Mouse (Mus musculus) C2C12 (cell line): ENCODE data around the gene Zp2. TPM values are rescaled to one million over a fixed set of nuclear protein-coding genes. Genes with fewer than 3 reads are reported as not detected.
A peak's percentile ranks its signal among the peaks of the same experiment; 100 is the strongest.

ENCODE experiments used
- H3K27me3 ChIP-seq: one replicate; pipeline ENCODE4 v1.6.1; 2011; ENCODE audit not compliant: control insufficient read depth, insufficient read depth, insufficient read length
- H3K36me3 ChIP-seq: one replicate; pipeline ENCODE4 v1.6.1; 2011; ENCODE audit not compliant: control insufficient read depth, insufficient read depth
- H3K4me3 ChIP-seq: one replicate; pipeline ENCODE4 v1.5.1; 2011; ENCODE audit warnings: mild to moderate bottlenecking, control low read depth; ENCODE audit not compliant: poor library complexity, insufficient read depth, severe bottlenecking
- H3K79me2 ChIP-seq: one replicate; pipeline ENCODE4 v1.6.1; 2011; ENCODE audit not compliant: control insufficient read depth, insufficient read depth
- H3K79me3 ChIP-seq: one replicate; pipeline ENCODE4 v1.6.1; 2011; ENCODE audit warnings: low read depth, control low read depth
- H3ac ChIP-seq: one replicate; pipeline ENCODE3; 2011; ENCODE audit warnings: low read depth; ENCODE audit not compliant: control insufficient read depth, insufficient read length
- CEBPB ChIP-seq: IDR thresholded peaks from one replicate; pipeline ENCODE4 v1.6.1; 2011; ENCODE audit warnings: low read depth, mild to moderate bottlenecking, control low read depth, moderate library complexity
- CTCF ChIP-seq: IDR thresholded peaks from one replicate; pipeline ENCODE4 v1.5.1; 2011; ENCODE audit not compliant: control insufficient read depth, insufficient read depth, insufficient read length
- FOSL1 ChIP-seq: IDR thresholded peaks from one replicate; pipeline ENCODE4 v1.8.0; 2011; ENCODE audit warnings: mild to moderate bottlenecking, low read length; ENCODE audit not compliant: poor library complexity, insufficient read depth, severe bottlenecking
- MAX ChIP-seq: IDR thresholded peaks from one replicate; pipeline ENCODE4 v1.6.1; 2011; ENCODE audit warnings: mild to moderate bottlenecking, control low read depth
- MYOD1 ChIP-seq: IDR thresholded peaks from one replicate; pipeline ENCODE4 v1.6.1; 2011; ENCODE audit warnings: low read depth; ENCODE audit not compliant: control insufficient read depth, insufficient read length
- MYOG ChIP-seq: IDR thresholded peaks from one replicate; pipeline ENCODE4 v1.6.1; 2011; ENCODE audit not compliant: control insufficient read depth, insufficient read length; ENCODE audit errors: extremely low read depth
- USF1 ChIP-seq: IDR thresholded peaks from one replicate; pipeline ENCODE4 v1.6.1; 2011; ENCODE audit warnings: low read depth, mild to moderate bottlenecking, control low read depth, moderate library complexity
- polyA plus RNA-seq: library from polyadenylated mRNA; unstranded; fragments of >200 nt; fragmentation: generic; extraction: Trizol; gene quantifications from one replicate; pipeline ENCODE4 v1.2.1, GENCODE M21; 2012; ENCODE audit warnings: missing spikeins

The Zp2 gene
- polyA plus RNA-seq, 1 experiment, result not detected

DNA sequence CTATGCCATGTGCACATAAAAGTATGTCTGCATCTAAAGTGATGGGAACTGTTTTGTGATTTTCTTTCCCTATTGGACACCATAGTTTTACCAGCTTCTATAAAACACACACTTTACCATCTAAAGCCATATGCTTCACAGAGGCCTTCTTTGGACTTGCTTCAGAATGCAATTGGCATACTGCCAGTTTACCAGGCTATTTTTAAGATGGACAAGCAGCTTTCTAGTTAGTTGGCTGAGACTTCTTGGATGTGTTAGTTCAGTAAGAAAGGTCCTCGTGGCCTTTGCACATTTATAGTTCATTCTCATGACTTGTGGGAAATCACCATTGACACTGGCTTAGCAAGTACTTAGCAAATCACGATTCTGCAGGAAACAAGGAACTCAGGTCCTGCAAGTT lies 38.7 kb downstream of the Zp2 start:
- Histone ChIP-seq H3K36me3 (no peaks in the 10 kb centered on the region), H3K79me3 (no peaks in the 10 kb centered on the region), H3K4me3 (no peak overlapping the region), H3ac (no peak overlapping the region), H3K79me2 (no peaks in the 10 kb centered on the region), H3K27me3 (no peaks in the 10 kb centered on the region)
- TF ChIP-seq USF1 (no peak), MYOD1 (no peak), FOSL1 (no peak), MAX (no peak), MYOG (no peak), CTCF (no peak), CEBPB (no peak)

DNA sequence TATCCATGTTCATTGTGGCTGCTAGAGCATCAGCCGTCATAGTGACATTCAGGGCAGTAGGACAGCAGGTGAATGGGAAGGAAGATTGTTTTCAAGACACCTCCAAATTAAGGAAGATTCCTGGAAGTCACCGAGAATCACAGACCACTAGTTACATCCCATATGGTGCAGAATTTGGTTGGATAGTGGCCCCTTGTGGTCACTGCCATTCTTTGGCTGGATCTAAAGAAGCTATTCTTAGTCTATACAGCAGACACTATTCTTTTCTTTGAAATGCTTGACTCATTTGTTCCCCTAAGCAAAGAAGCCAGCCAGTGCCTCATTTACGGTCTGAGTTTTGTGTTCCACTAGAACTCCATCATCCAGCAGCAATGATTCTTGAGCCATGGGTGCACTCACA lies 40.1 kb downstream of the Zp2 start:
- Histone ChIP-seq H3K27me3 (no peaks in the 10 kb centered on the region), H3K79me3 (no peaks in the 10 kb centered on the region), H3K4me3 (no peak overlapping the region), H3ac (no peak overlapping the region), H3K79me2 (no peaks in the 10 kb centered on the region), H3K36me3 (no peaks in the 10 kb centered on the region)
- TF ChIP-seq CEBPB (no peak), MYOD1 (no peak), CTCF (no peak), FOSL1 (no peak), USF1 (no peak), MAX (no peak), MYOG (no peak)

- Histone ChIP-seq H3ac (no peak overlapping the region), H3K36me3 (no peaks in the 10 kb centered on the region), H3K4me3 (no peak overlapping the region), H3K79me3 (no peaks in the 10 kb centered on the region), H3K79me2 (no peaks in the 10 kb centered on the region), H3K27me3 (no peaks in the 10 kb centered on the region)
- TF ChIP-seq MYOG, result no peak
- TF ChIP-seq CTCF, result no peak
- no peak for TF ChIP-seq MYOD1
- no peak for TF ChIP-seq USF1
- TF ChIP-seq MAX, result no peak
- TF ChIP-seq FOSL1, result no peak
- TF ChIP-seq CEBPB, result no peak
Measured at GRCm38 (mm10) chr7:120103019-120103567, 42.0 kb downstream of the Zp2 start.

DNA sequence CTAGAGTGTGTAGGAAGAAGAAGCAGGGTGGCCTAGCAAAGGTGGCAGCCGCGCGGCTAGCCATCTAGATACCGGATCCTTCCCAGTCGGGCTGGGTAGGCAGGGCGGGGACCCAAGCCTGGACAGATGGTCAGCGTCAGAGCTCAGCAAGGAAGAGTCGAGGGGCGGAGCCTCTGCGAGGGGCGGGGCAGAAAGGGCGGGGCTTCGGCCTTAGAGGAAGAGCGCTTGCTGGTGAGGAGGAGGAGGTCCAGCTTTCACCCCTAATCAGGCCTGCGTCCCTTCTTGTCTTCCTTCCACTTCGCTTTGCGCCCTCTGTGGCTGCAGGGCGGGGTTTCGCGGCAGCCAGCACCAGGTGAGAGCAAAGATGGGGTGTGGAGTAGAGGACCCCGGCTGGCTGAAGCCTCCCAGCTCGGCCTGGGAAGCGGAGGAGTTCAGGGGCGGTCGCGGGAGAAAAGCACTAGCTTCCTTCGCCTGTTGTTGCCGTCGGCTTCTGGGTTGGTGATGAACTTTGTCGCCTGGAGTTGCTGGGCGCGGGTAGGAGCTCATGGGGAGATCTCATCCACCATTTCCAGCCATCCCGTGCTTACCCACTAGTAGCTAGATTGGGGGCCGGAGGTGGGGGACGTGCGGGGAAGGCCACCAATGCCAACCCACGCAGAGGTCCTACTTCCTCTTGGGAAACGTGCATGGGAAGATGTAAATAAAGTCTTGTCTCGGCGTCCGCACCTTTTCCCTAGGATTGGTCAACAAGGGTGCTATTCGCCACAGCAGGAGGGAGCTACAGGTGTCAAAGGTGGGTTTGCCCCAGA lies 42.7 kb downstream of the Zp2 start, which contains the start of gene Tmem159:
Gene Tmem159 (plus strand): TSS at position 190 of the 809 bp plus-strand sequence.
- H3K36me3 ChIP-seq, result no peaks in the 10 kb centered on the region
- TF ChIP-seq MAX (no peak), USF1 (no peak), FOSL1 (no peak), CTCF (no peak), MYOD1 (no peak), MYOG (no peak), CEBPB (no peak)
- no peaks in the 10 kb centered on the region for H3K79me2 ChIP-seq
- peak within 1 kb of the TSS; percentile 74 for H3ac ChIP-seq
- no peaks in the 10 kb centered on the region for H3K79me3 ChIP-seq
- peak within 1 kb of the TSS; percentile 34 for H3K4me3 ChIP-seq
- H3K27me3 ChIP-seq, result no peaks in the 10 kb centered on the region

DNA sequence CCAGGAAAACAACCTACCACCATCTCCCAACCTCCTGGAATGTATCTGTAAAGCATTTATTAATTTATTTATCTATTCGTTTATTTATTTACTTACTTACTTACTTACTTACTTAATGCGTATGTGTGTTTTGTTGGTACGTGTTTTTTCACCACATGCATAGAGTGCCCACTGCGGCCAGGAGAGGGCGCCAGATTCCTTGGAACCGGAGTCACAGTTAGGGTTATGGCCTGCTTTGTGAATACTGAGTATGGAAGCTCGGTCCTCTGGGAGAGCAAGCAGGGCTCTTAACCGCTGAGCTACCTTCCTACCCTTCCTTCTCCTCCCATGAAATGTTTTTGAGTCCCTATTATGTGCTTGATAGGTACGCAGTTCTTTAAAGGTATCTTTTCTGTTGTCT lies 46.7 kb downstream of the Zp2 start:
- Histone ChIP-seq H3ac (no peak overlapping the region), H3K36me3 (no peaks in the 10 kb centered on the region), H3K27me3 (no peaks in the 10 kb centered on the region), H3K79me2 (no peaks in the 10 kb centered on the region), H3K4me3 (no peak overlapping the region), H3K79me3 (no peaks in the 10 kb centered on the region)
- TF ChIP-seq MAX (no peak), MYOD1 (no peak), CTCF (peak; percentile 32)

- Histone ChIP-seq H3K4me3 (no peak overlapping the region), H3ac (no peak overlapping the region), H3K27me3 (no peaks in the 10 kb centered on the region), H3K36me3 (no peaks in the 10 kb centered on the region), H3K79me2 (no peaks in the 10 kb centered on the region), H3K79me3 (no peaks in the 10 kb centered on the region)
- peak; percentile 39 for TF ChIP-seq CTCF
- no peak for TF ChIP-seq MAX
Measured at GRCm38 (mm10) chr7:120097845-120098244, 47.2 kb downstream of the Zp2 start.
